Mouse (Mus musculus) ES-Bruce4 (cell line): ENCODE results near the gene Rai1.

Experiments used
- CTCF ChIP-seq: IDR thresholded peaks from one replicate; pipeline ENCODE4 v1.8.1; 2011; ENCODE audit warnings: low read depth, low read length
- EP300 ChIP-seq: IDR thresholded peaks from 2 replicates; pipeline ENCODE4 v1.6.1; 2011; ENCODE audit warnings: low read depth, low read length; ENCODE audit not compliant: insufficient read depth
- POLR2A ChIP-seq: IDR thresholded peaks from one replicate; pipeline ENCODE4 v1.8.1; 2011; ENCODE audit warnings: low read length; ENCODE audit not compliant: insufficient read depth

DNA sequence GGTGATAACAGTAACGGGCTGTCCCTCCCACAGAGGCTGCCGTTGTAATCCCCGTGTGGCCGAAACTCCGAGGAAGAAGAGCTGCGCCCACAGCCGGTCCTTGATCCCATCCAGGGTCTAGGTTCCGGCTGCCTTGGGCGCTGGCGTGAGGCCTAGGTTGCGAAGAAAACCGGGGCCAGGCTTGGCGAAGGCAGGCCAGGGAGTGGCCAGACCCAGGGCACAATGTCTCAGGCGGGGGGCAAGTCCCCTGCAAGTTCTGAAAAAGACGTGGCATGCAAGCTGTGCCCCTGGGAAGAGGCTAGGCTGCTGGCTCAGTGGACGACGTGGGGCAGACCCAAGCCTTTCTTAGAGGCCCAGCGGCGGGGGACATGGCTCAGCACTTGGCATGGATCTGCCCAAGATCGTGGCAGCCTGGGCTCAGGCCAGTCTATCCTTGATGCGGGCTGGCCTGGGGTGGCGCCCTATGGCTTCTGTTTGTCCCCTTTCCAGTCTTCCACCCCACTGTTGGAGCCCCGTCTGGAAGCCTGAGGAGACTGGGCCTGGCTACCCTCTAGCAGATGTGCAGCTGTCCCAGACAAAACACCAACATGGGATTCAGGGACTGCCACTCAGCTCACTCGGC, 93.3 kb downstream of the Rai1 start:
- TF ChIP-seq CTCF: no peak
- TF ChIP-seq EP300: no peak
- TF ChIP-seq POLR2A: no peak
